Mouse (Mus musculus): Measurements from ENCODE around the gene Ltbr. TPM values are rescaled to one million over a fixed set of nuclear protein-coding genes. Genes with fewer than 3 reads are reported as not detected.

Gene Ltbr
- total RNA-seq, 1 experiment from 2014 or later = 47.9 TPM

DNA sequence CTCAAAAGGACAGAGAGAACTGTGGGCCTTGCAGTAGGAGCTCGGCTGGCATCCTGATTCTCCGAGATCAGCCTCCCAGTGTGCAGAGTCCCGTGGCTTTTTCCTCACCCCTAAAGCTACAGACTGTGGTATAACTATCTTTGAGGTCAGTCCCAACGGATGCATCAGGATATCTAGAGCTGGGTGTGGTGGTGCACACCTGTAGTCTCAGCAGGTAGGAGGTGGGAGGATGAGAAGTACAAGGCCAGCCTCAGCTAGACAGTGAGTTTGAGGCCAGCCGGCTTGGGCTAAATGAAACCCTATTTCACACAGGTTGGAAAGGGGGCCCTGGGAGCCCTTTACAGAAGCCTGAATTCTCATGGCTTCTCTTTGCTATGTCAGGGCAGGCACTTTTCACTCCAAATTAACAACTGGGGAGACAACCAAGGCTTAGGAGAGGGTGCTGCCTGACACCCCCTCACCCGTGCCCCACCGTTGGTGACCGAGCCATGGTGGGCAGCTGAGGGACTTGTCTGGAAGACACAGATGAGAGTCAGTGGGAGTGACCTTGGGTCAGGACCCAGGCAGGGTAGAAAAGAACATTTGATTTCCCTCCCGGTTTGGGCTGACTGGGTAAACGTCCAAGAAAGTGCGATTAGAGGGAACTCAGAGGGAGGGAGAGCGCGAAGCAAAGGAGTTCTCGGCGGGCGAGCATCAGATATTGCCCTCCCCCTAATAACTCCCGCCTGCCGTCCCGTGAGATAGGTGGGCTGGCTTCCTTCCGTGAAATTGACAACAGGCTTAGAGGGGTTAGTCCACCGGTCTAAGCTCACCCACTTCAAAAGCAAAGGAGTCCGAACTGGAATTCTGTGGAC is 35.3 kb upstream of the Ltbr start, which contains the start of gene Tnfrsf1a:
Tnfrsf1a (plus strand) TSS at position 642 of the 854 bp plus-strand sequence.
- ATAC-seq (replicated peaks; ENCODE audit: insufficient number of reproducible peaks, low FRiP score, low TSS enrichment, poor library complexity, severe bottlenecking) = no peak

DNA sequence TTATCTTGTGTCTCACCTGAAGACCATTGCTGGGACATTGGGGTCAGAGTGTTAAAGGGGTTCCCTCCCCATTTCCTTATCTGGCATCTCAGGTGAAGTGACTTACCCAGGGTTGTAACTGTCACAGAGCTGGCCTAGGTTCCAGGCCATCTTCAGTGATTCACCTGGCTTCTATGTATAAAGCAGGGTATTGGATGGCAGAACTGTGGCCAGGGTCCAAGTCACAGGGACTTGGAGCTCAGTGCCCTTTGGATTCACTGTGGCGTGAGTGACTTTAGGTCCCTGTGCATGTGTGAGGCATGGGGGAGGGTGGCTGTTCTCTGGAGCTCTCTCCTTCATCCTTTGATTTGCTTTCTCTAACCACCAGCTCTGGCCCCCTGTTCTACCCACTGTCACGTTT is 32.3 kb upstream of the Ltbr start:
- no peak for ATAC-seq (replicated peaks; ENCODE audit: insufficient number of reproducible peaks, low FRiP score, low TSS enrichment, poor library complexity, severe bottlenecking)

DNA sequence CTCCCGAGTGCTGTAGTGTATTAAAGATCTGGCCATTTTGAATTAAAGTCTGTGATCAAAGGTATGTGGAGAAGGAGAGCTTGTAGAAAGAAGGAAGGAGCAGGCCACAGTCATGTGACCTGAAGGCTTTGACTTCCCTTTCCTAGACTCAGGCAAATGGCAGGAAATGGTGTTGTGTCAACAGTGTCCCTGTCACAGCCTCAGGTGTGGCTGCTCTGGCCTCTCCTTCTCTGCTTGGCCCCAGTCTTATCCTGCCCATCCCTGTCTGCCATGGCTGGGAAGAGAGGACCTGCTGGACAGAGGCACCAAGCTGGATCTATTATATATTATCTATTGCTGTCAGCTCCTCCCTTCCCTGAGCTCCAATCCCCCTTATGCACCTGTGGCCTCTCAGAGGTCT is 31.9 kb upstream of the Ltbr start:
- peak; percentile 42 for ATAC-seq (replicated peaks; ENCODE audit: insufficient number of reproducible peaks, low FRiP score, low TSS enrichment, poor library complexity, severe bottlenecking)

DNA sequence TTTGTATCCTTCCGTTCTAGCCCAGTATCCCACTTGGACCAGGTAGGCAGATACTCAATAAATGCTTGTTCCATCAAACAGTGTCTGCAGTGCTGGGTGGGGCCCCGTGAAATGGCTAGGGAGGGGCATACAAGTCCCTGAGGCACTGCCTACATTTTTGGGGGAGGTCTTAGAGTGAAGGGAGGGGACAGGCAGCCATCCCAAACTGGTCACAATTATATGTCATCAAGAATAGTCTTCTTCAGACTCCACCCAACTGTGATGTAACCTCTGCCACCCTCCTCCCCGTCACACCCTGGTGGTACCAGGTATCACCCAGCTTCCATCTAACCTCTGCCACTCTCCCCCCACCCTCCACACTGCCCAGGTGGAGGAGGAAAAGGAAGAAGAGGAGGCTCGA is 31.2 kb upstream of the Ltbr start:
- ATAC-seq (replicated peaks; ENCODE audit: insufficient number of reproducible peaks, low FRiP score, low TSS enrichment, poor library complexity, severe bottlenecking) = peak; percentile 54

DNA sequence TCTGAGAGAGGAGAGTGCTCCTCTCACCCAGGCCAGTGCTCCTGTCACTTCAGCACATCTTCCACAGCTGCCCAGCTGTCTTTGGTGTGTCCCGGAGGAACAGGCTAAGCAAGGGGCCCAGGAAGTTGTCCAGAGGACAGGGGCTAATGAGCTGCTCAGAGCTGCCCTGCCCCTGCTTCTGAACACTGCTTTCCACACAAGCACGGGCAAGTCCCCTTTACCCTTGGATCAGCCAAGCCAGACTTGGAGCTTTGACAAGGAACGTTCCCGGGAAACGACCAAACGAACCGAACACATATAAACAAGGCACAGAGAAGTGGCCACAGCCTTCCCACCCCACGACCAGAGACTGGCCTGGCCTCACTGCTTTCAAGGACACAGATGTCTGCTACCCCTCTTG is 30.4 kb upstream of the Ltbr start:
- no peak for ATAC-seq (replicated peaks; ENCODE audit: insufficient number of reproducible peaks, low FRiP score, low TSS enrichment, poor library complexity, severe bottlenecking)

DNA sequence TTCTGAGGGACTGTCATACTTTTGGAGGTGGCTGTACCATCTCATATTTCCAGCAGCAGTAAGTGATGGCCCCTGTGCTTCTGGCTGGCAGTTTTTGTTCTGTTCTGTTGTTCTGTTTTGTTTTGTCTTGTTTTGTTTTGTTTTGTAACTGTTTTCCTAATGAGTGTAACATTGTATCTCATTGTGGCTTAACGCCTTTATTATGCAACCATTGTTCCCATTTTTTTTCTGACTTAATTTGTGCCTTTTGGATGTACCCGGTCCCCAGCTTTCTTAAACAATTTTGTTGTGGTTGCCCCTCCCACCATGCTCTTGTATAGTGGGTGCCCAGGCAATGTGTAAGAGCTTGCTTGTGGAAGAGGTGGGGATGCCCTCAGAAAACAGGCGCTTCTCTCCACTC is 28.5 kb upstream of the Ltbr start:
- peak; percentile 46; the same call in 1 of the 2 replicates for ATAC-seq (replicated peaks; ENCODE audit: insufficient number of reproducible peaks, low FRiP score, low TSS enrichment, poor library complexity, severe bottlenecking)

DNA sequence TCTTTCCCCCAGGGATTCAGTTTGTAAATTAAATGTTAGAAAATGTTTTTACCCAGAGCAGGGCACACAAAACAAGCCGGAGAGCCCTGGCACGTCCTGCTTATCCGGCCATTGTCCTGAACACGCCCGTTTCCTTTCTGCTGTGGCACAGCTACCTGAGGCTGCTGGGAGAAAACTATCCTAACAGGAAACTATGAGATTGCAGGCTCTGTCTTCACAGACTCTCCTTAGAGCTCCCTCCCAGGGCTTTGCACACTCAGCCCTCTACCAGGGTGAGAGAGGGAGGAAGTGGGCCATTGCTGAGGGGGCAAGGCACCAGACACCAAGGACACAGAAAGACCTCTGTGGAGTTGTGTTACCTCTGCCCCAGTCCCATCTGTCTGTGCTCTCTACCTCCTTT is 26.6 kb upstream of the Ltbr start:
- no peak for ATAC-seq (replicated peaks; ENCODE audit: insufficient number of reproducible peaks, low FRiP score, low TSS enrichment, poor library complexity, severe bottlenecking)

DNA sequence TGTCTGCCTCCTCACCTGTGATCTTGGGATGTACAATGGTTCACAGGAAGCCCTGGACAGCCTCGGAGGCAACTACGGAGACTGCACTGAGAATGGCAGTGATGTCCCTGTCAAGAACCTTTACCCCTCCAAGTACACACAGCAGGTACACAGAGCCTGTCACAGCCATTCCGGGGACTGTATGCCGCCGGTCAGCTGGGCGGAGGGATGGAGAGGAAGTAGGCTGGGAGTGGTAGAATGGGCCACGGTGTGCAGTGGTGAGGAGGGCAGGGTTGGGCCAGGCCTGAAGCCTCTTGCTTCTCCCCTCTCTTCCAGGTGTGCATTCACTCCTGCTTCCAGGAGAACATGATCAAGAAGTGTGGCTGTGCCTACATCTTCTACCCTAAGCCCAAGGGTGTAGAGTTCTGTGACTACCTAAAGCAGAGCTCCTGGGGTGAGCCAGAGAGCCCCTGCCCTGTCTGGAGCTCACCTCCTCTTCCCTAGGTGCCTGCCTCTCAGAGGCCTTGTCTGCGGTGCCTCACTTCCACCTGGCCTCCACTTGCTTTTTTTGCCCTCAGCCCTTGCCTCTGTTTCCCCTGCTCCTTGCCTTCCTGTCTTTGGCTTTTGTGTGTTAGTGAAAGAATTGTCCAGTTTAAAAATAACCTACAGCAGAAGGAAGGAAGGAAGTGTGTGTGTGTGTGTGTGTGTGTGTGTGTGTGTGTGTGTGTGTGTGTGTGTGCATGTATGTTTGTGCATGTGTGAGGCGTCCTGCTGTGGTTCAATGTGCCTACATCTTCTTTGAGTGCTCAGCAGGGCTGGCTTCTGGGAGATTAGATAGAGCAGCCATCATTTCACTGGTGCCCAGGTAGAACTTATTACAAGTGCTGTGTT is 25.3 kb upstream of the Ltbr start:
- no peak for ATAC-seq (replicated peaks; ENCODE audit: insufficient number of reproducible peaks, low FRiP score, low TSS enrichment, poor library complexity, severe bottlenecking)

DNA sequence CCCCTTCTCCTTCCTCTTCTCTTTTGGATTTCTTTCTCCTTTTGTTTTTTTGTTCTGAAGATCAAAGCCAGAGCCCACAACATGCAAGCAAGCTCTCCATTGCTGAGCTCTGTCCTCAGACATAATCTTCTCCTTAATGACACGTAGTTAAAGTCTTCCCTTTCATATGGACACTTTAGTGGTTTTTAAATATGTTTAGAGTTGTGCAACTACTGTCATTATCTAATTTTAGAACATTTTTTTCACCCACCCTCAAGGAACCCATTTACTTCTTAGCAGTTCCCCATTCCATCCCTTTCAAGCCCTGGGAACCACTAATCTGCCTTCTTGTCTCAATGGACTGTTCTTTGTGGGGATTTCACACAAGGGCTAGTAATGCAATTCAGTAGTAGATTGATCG is 20.7 kb upstream of the Ltbr start:
- ATAC-seq (replicated peaks; ENCODE audit: insufficient number of reproducible peaks, low FRiP score, low TSS enrichment, poor library complexity, severe bottlenecking) = peak; percentile 41

DNA sequence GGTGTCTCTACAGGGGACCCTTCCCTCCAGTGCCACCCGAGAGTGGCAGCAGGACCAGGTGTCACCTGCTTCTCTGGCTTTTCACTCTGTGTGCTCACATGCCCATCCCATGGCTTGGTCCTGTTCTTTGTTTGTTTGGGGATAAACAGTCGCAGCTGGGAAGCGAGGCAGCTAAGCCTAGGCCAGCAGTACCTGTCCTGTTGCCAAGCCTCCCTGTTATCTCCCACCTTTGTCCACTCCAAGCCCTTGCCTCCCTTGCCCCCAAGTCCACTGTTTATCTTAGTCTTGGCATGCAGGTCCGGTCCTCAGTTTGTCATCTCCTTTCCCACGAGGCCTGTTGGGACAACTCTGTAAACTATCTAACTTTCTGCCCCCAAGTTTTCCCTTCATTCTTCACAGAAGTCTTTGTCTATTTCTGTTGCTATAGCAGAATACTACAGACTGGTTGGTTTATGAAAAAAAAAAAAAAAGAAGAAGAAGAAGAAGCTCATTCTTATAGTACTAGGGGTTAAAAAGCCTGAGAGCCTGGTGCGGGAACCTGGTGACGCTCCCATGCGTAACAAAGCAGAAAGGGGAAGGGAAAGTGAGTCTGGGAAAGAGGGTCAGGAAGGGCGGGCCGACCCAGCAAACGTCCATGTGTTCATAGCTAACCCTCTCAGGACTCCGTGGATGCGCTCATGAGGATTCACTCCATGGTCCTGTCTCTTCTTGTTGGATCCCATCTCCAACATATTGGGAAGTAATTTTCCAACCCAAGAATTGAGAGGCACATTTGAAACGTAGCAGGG is 19.6 kb upstream of the Ltbr start:
- ATAC-seq (replicated peaks; ENCODE audit: insufficient number of reproducible peaks, low FRiP score, low TSS enrichment, poor library complexity, severe bottlenecking) = peak; percentile 77

DNA sequence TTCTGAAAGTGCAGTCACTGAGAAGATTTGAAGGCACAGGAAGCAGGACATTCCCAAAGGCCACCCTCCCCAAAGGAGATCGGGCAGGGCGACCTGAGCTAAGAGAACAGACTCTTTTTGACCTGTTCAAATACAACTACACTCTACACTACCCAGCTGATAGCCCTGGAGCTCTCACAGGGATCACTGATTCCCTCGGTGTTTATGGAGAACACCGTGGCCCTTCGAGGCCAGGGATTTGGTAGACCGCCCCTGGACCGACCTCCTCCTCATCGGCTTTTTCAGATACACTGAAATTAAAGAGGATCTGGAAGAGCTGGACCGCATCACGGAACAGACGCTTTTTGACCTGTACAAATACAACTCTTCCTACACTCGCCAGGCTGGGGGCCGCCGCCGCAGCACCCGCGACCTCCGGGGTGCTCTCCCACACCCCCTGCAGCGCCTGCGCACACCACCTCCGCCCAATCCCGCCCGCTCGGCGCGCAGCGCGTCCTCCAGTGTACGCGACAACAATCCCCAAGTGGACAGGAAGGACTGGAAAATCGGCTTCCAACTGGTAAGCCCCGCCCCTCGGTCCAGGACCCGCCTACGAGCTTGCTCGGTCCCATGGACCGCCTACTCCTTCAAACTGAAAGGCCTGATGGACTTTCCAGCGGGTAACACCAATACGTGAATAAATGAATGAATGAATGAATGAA is 17.1 kb upstream of the Ltbr start:
- 0 out of 2 replicates have a peak, but pooled peaks have one; percentile 11 for ATAC-seq (replicated peaks; ENCODE audit: insufficient number of reproducible peaks, low FRiP score, low TSS enrichment, poor library complexity, severe bottlenecking)

DNA sequence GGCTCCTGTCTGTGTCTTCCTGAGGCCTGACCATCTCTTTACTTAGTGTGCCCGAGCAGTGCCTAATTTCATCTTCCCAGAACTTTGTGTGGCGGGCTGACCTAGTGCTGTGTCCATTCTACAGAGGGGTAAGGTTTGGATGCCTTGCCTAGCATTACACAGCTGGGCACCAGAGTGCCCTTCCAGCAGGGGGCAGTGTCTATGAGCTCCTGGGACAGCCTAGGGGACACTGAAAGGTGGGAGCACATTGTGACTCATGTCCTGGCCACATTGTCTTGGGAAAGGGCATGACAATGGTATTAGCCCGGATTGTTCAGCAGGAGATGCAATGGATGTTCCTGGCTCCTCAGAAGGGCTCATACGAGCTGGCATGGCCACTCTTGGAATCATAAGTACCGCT is 14.6 kb upstream of the Ltbr start:
- ATAC-seq (replicated peaks; ENCODE audit: insufficient number of reproducible peaks, low FRiP score, low TSS enrichment, poor library complexity, severe bottlenecking) = peak; percentile 60

DNA sequence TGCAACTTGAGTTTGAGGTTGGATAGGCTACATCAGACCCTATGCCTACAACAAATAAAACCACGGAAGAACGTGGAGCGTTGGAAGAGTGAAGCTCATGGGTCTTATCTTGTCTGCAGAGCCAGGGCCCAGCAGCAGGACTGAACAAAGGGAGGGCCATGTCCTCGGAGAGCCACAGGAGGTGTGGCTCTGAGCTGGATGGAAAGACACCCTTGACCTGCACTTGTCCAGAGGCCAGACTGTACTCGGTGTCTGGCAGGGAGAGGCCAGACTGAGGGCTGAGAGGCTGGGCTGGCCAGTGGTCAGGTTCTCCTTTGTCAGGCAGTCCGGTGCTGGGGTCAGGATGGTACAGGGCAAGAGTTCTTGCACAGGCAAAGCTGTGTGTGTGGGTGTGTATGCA is 11.7 kb upstream of the Ltbr start:
- ATAC-seq (replicated peaks; ENCODE audit: insufficient number of reproducible peaks, low FRiP score, low TSS enrichment, poor library complexity, severe bottlenecking) = no peak

DNA sequence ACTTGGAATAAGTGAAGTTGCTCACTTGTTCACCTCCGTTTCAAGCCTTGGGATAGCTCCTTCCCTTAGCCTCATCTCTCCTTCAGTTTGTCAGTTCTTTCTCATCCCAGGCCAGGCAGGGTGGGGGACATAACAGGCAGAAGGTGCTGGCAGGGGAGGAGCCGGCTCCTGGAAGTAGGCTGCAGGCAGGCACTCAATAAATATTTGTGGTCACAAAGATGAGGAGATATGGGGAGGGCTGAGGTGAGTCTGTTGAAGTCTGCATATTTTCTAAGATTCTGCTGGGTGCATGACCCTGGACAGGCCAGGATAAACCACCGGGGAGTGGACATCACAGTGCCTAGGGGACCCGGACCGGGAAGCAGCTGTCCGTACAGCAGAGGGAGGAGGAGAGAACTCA is 9.9 kb upstream of the Ltbr start:
- no peak for ATAC-seq (replicated peaks; ENCODE audit: insufficient number of reproducible peaks, low FRiP score, low TSS enrichment, poor library complexity, severe bottlenecking)

DNA sequence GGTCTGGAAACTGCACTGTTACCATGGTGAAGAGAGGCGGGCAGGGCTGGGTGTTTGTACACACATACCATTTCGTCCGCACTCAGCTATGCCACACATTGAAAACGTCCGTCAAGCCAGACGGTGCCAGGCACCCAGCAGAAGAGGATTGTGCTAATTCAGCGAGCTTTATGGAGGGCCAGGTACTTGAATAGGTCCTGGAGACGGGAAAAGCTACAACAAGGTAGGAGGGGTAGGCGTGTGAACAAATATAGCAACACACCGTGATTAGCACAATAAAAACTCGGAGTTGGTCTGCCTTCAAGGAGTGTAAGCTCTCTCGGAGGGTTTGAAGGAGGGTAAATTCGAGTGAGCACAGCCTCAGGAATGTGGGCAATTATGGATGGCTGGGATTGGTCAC is 9.1 kb upstream of the Ltbr start:
- ATAC-seq (replicated peaks; ENCODE audit: insufficient number of reproducible peaks, low FRiP score, low TSS enrichment, poor library complexity, severe bottlenecking) = no peak

DNA sequence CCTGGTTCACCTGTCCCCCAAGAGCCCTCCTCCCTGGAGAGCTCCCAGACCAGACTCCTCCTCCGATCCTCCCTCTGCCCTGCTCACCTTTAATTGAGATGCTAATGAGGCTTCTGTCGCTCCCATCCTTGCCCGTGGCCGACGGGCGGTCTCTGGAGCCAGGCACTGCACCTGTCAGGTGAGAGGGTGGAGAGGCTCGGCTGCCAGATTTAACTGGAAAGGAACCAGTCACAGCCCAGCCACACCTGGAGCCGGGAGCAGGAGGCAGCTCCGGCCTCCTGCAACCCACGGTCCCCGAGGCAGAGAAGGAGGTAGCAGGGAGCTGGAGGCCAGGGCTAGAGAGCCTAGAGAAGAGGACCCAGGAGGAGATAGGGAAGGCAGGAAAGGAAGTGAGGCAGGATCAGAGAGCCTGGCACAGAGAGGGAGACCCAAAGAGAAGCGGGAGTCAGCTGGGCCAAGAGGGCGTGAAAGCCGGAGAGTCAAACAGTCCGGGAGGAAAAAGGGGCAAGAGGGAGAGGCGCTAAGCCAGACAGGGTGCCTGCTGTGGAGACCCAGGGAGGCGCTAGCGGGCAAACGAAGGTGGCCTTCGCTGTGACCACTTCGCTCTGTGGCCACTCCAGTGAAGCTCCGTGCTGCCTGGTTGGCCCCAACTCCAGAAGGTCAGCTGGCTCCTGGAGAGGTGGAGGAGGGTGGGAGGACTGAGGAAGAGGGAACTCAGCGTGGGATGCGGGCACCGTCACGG is 7.6 kb upstream of the Ltbr start:
- ATAC-seq (replicated peaks; ENCODE audit: insufficient number of reproducible peaks, low FRiP score, low TSS enrichment, poor library complexity, severe bottlenecking) = no peak

DNA sequence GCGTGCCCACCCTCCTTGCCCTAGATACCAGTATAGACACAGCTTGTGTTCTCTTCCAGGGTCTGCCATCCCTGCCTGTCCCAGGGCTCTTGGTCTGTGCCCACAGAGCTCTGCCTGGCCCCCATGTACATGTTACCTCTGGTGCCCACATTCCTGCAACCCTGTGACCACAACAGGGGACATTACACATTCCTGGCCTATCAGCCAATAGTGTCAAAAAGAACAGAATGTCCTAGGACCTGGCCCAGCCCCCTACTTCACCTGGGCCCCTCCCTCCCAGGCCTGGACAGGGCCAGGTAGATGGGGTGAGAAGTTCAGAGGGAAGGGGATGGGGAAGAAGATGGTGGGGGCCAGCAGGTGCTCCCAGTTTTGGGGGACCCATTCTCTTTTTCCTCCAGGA is 6.6 kb upstream of the Ltbr start, which contains the start of gene Scnn1a:
Scnn1a (plus strand) TSS at position 337 of the 400 bp plus-strand sequence.
- ATAC-seq (replicated peaks; ENCODE audit: insufficient number of reproducible peaks, low FRiP score, low TSS enrichment, poor library complexity, severe bottlenecking) = no peak

DNA sequence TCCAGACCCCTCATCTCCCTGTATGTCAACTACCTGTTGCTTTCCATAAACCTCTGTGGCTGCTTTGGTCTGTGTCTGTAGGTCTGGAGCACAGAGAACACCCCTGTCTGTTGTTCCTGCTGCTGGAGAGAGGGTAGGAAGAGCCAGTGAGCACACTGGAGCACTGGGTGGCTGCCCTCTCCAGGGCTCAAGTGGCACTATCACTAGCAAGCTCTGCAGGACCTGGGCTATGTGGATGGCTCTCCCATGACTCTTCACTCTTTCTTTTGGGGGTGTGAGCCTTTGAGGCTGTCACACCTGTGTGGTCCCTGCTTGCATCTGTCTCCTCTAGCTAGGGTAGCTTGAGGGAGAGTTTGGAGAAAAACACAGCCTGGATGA is 6.2 kb upstream of the Ltbr start:
- ATAC-seq (replicated peaks; ENCODE audit: insufficient number of reproducible peaks, low FRiP score, low TSS enrichment, poor library complexity, severe bottlenecking) = no peak

Data from monocyte, adult 5-6 weeks (primary cell).